Mouse (Mus musculus): ENCODE measurements around the gene Tlcd2.

Gene Tlcd2

DNA sequence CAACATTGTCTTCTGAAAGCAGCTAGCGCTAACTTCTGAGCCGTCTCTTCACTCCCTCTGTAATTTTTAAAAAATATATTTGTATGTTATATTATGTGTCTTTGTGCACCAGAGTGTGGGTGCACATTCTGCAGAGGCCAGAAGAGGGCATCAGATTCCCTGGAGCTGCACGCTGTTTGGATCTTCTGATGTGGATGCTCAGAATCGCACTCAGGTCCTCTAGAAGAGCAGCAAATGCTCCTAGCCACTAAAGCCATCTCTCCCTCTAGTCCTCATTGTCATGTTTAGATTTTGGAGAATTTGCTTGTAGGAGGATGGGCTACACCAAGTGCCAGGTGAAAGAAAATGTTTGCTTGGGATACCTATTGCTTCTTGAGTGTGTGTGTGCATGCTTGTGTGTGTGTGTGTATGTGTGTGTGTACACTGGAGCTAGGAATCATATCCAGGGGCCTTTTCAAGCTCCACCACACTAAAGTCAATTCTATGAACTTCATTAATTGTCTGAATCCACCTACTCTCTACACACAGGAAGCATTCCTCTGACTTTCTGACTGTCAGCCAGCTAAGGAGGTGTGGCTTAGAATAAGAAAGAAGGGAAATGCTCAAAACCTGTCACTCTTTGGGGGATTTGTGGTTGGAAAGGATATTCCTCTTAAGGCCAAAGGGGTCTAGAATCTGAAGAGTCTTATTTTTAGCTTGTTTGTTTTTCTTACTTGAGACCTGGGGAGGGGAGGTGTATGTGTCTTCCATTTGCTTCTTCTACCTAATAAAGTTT lies 5.4 kb downstream of the Tlcd2 start:
- no peak for DNase-seq (ENCODE audit: extremely low read depth, low read depth)

DNA sequence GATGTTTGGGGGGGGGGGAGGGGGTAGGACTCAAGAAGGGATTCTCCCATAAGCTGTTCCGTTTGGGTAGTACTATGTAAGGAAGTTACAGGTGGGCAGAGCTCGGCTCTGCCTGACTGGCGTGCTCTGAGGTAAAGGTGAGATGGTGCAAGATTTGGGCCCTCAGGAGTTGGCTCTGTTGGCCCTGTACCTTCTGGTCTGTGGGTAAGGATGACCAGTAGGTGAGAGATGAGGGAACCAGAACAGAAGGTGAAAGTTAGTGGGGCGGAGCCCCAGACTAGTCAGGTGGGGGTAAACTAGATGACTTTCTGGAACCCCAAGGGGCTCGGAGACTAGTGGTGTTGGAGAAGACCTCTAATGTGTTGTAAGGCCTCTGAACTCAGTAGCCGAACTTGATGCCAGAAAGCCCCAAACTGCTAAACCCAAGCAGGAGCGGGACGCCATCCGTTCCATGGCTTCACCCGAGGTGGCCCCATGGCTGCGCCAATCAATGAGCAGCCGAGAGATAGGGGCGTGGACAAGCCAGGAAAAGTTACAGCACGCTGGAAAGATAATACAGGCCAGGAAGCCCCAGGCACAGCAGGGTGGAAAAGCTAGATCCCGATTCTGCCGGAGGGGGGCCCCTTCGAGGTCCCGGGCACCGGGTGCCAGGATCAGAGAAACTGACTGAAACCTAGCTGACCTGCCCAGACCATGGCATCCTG lies 6.1 kb downstream of the Tlcd2 start:
- DNase-seq (ENCODE audit: extremely low read depth, low read depth) = no peak

DNA sequence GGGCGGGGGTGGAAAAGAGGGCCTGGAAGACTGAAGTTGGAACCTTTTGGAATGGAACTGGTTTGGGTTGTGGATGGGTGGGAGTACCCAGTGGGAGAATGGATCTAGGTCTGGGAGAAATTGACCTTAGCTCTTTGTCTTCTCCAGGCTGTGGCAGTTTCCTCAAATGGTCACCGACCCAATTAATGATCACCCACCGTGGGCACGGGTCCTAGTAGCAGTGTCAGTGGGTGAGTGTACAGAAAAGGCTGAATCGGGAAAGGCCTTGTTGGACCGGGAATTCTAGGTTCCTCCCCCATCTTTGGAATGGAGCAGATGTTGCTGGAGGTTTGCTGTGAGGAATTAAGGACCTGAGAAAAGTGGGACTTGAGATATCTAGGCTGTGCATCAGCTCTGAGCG lies 6.9 kb downstream of the Tlcd2 start:
- DNase-seq (ENCODE audit: extremely low read depth, low read depth) = no peak

DNA sequence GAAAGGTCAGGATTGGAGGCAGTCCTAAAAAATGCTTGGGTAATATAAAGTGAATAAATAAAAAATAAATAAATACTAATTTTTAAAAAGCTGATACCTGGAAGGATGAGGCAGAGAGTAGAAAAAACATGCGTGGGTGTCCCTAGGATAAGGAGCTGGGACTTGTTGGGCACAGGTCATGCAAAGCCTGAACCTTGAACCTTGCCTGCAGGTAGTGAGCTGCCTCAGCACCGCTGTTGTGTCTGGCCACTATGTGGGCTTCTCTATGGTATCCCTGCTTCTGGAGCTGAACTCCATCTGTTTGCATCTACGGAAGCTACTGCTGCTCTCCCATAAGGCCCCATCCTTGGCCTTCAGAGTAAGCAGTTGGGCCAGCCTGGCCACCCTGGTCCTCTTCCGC lies 7.7 kb downstream of the Tlcd2 start:
- DNase-seq (ENCODE audit: extremely low read depth, low read depth) = no peak

DNA sequence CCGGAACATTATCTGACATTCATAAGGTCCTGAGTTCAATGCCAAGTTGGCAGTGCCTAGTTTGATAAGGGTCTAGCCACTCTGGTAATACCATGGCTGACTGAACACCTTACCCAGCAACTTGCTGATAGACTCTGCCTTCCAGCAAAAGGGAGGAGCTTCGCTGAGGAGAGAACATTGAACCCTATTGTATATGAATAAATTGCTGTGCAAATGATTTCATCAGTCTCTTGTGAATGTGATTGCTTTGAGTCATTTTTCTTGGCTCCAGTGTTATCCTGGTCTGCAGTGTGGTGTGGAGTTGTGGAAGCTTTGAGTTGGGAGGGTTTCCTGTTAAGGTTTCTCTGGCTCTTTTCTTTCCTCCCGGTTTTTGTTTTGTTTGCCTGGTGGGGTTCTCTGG lies 9.2 kb downstream of the Tlcd2 start:
- DNase-seq (ENCODE audit: extremely low read depth, low read depth) = no peak

DNA sequence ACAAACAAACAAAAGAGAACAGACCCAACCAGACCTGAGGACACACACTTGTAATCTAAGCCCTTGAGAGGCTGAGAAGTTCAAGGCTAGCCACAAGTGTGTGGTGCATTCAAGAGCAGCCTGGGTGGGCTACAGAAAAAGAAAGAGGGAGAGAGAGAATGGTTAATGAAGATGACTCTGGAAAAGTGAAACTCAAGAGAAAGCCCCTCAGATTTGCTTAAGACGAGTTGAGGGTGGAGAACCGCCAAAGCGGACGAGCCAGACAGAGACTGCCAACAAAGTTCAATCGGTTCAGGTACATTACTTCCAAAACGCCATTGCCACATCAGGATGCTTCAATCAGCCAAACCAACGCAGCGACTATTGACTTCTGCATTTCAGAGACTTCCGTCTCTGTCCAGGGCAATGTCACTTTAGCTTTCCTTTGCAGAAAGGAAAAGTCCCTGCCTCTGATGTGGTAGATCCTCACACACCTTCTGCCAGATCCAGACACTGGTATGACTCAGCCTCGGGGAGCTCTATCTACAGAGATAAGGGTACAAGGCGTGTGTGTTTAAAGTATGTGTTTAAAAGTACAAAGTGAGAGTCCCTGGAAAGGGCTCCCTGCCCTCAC lies 11.1 kb downstream of the Tlcd2 start:
- DNase-seq (ENCODE audit: extremely low read depth, low read depth) = no peak

DNA sequence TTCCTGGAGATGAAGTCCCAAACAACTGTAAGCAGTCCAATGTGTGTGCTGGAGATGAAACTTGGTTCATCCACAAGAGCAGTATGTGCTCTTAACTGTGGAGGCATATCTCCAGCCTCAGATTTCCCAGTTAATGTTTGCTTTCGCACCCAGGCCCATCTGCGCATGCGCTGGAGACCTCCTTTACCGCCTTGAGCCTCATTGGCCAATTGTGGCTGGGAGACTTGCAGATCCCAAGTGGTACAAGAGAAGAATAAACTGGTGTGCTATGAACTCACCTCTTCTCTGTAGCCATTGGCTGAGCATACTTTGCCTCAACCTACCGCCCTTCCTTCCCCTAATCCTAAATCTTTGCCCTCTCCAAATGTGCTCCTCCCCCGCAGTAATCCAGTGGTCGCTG lies 11.9 kb downstream of the Tlcd2 start:
- DNase-seq (ENCODE audit: extremely low read depth, low read depth) = no peak

DNA sequence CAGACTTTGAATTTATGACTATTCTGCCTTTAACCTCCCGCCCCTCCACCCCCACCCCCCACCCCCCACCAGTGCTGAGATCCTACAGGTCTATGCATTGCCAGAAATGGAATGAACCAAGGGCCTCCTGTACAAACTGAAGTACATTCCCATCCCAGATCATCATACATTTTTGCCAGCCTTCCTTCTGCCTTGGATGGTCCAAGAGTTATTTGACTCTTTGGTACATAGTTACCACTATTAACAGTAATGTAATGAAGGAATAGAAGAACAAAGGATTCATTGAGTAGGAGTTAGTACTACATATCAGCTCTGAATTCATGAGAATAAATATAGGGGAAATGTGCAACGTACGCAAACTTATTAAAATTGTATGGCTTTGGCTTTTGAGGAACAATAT lies 24.7 kb downstream of the Tlcd2 start:
- DNase-seq (ENCODE audit: extremely low read depth, low read depth) = no peak

DNA sequence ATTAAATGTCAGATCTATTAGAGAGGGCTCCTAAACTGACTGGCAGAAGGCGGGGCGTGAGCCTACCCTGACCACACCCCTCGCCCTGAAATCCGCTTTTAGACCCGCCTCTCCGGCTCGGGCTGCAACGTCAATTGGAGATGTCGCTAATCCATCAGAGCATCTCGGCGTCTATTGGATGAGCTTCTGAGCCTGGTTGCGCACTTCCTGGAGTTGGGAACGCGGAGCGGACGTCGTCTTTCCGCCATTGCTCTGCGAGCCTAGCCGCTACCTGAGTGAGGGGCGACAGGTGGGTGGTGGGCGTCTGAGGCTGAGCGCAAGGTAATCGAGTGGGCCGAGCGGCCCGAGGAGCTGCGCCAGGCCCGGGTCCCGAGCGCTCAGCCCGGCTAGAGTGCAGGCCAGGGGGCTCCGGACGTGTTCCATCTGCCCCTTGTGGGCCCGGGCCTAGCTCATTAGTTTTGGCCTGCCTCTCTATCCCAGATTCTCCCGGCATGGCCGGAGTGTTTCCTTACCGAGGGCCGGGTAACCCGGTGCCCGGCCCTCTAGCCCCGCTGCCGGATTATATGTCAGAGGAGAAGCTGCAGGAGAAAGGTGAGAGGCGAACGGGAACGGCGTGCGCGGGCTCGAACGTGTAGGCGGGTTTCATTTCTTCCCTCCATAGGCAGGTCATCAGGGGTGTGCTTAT lies 25.2 kb downstream of the Tlcd2 start, which contains the start of gene Prpf8:
Gene Prpf8, plus strand, starts transcription at position 216 of the 685 bp plus-strand sequence.
- peak; percentile 93 for DNase-seq (ENCODE audit: extremely low read depth, low read depth)

DNA sequence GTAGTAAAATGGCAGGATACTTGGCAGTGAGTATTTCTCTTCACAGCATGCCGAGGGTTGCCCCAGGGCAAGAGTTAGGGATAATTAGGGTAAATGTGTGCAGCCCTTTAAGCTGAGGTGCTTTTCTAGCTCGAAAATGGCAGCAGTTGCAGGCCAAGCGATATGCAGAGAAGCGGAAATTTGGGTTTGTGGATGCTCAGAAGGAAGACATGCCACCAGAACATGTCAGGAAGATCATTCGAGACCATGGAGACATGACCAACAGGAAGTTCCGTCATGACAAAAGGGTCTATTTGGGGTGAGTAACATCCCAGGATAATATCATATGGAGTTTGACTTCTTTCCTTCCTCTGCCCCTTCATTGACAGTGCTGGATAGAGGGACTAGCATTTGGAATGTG lies 26.0 kb downstream of the Tlcd2 start:
- peak; percentile 7 for DNase-seq (ENCODE audit: extremely low read depth, low read depth)

DNA sequence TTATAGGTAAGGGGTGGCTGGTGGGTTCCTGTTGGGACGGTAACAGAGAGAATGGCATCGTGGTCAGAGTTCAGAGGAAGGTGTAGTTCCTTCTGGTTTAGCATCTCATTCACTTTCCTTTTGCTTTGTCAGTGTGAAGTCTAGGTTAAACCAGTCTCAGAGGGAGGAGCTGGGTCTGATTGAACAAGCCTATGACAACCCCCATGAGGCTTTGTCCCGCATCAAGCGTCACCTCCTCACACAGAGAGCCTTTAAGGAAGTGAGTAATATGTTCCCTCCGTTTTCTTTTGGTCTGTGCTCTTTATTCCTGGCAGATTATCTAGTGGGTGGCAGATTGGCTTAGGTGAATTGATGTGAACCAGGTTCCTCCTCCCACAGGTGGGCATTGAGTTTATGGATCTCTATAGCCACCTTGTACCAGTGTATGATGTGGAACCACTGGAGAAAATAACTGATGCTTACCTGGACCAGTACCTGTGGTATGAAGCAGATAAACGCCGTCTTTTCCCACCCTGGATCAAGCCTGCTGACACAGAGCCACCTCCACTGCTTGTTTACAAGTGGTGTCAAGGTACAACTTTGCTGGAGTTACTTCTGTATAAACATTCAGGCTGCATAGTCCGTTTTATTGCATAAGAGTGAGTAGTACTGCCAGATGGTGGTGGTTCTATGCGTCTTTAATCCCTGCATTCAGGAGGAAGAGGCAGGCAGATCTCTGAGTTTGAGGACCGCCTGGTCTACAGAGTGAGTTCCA lies 33.0 kb downstream of the Tlcd2 start:
- DNase-seq (ENCODE audit: extremely low read depth, low read depth) = no peak

DNA sequence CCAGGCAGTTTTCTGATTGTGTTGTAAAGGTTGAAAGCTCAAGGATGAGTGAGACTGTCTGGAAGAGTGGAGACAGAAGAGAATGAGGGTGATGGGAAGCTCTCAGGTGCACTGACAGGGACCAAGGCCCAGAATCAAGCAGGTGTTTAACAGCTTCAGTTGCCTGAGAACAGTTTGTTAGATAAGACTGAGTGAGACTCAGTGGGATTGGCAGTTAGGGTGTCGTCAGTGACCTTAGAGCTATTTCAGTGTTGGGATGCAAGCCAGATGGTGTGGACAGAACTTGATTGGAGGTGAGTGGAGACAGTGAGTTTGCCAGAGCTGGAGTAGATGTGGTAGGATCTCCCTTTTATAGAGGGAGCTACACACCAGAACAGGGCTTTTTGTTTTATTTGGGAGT lies 36.6 kb downstream of the Tlcd2 start:
- DNase-seq (ENCODE audit: extremely low read depth, low read depth) = no peak

DNA sequence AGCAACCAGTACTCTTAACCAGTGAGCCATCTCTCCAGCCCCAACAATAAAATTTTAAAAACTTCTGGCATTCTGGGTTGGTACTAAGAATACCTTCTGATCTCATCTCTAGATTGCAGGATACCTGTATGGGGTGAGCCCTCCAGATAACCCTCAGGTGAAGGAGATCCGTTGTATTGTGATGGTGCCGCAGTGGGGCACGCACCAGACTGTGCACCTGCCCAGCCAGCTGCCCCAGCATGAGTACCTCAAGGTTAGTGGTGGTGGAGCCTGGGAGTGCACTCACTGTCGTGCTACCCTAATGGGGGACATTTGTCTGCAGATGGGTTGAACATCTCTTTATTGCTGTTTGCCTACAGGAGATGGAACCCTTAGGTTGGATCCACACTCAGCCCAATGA lies 46.6 kb downstream of the Tlcd2 start:
- DNase-seq (ENCODE audit: extremely low read depth, low read depth) = no peak

DNA sequence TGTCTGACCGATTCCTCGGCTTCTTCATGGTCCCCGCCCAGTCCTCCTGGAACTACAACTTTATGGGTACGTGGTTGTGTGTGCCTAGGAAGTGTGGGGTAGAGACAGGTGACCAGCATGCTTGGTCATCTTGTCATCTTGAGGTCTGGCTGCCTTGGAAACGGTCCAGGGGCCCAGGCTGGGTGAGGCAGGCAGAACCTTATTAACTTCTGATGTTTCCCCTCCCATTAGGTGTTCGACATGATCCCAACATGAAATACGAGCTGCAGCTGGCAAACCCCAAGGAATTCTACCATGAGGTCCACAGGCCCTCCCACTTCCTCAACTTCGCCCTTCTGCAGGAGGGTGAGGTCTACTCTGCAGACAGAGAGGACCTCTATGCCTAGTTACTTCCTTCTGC lies 47.4 kb downstream of the Tlcd2 start:
- no peak for DNase-seq (ENCODE audit: extremely low read depth, low read depth)

DNA sequence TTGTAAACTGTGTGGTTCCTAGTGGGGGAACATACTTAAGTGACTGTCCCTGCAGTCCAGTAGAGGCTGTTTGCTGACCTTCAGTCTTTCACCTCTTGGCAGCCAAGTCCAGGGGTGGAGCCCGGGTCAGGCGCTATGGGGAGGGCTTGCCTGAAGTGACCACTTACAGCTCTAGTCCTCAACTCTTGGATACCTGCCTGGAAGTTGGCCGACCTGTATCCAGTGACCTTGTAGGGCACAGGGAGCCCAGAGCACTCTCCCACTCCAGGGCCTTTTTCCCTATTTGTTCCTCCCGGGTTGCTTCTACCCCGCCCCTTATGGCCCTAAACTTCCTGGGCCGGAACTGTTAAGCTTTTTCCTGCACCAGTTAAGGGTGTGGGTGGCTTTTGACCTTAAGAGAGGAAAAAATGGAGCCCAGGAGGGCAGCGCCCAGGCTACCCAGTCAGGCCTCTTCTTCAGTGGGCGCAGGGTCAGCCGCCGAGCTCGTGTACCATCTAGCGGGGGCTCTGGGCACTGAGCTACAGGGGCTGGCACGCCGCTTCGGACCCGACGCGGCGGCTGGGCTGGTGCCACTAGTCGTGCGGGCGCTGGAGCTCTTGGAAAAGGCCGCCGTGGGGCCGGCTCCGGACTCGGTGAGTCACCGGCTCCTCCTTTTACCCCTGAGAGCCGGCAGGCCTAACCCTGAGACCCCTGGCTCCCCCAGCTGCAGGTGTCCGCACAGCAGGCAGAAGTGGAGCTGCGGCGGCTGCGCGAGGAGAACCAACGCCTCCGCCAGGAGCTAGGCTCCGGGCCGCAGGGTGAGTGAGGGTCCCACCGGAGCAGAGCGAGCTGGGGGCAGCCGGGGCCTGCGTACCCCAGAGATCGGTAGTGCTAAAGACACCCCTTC lies 48.5 kb downstream of the Tlcd2 start, which contains the start of gene Rilp:
Gene Rilp, plus strand, starts transcription at position 354 of the 886 bp plus-strand sequence.
- DNase-seq (ENCODE audit: extremely low read depth, low read depth) = no peak

DNA sequence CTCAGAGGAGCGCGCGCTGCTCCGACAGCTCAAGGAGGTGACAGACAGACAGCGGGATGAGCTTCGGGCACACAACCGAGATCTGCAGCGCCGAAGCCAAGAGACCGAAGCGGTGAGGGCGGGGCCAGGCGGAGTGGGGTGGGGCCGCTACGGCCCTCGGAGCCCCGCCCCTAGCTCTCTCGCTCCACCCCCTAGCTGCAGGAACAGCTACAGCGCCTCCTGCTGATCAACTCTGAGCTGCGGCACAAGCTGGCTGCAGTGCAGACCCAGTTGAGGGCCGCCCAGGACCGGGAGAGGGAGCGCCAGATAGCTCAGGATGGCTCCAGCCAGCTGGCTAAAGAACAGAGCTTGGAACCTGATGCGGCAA lies 49.1 kb downstream of the Tlcd2 start:
- no peak for DNase-seq (ENCODE audit: extremely low read depth, low read depth)

DNA sequence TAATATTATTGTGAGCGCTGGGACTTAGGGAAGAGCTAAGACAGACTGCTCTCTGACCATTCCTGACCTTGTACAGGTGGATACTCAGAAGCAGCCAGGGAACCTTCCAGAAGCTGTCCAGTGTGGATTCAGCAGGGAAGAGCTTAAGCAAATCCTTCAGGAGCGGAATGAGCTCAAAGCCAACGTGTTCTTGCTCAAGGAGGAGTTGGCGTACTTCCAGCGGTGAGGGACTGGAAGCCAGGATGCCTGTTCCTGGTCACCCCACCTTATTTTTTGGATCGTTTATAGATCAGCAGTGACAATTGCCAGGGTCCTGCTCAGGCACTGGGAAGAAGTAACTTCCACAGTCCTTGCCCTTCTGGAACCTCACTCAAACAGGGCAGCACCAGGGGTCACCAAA lies 49.7 kb downstream of the Tlcd2 start:
- DNase-seq (ENCODE audit: extremely low read depth, low read depth) = no peak

DNA sequence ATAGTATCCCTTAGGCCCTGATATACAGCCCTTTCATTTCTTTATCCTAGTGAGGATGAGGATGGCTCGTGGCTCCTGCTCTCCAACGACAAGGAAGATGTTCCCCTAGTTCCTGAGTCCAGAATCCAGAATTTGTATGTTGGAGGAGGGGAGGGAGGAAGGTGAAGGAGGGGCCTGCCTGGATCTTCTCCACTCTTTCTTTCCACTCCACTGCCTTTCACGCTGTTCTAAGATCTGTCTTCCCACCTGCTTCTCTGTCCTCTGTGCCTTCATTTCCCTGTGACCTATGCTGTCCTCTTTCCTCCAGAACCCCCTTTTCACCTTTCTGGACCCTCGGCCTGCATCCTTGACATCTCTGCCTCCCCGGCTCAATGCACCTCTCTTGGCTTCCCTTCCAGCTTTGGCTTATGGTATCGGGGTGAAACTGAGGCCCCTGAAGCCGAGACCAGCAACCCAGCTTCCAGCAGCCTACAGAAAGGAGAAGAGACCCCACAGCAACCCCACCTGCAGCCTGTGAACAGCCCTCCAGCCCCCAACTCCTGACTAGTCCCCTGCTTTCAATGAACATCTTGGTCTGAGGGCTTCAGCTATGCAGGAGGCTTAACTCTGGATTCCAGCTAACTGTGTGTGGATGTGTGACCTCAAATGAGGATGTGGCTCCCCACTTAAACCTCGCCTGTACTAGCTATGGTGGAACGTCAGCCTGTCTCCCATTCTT lies 50.9 kb downstream of the Tlcd2 start:
- DNase-seq (ENCODE audit: extremely low read depth, low read depth) = no peak

DNA sequence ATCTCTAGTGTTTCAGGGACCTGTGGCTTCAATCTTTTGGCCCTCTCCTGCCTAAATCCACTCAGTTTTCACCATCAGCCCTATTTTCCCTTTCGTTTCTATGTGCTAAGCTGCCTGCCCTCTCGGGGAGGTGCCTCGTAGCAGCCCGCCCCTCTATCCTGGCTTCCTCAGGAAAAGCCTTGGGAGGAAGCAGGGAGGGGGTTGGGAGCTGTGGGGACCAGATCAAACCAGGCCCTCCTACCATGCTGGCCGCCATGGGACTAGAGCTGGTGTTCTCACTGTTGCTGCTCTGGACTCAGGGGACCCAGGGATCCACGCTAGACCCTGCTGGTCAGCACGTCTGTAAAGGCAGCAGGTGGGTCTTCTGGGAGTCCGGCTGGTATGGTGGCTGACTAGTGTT lies 51.8 kb downstream of the Tlcd2 start, which contains the start of gene Scarf1:
Gene Scarf1, plus strand, starts transcription at position 205 of the 400 bp plus-strand sequence.
- no peak for DNase-seq (ENCODE audit: extremely low read depth, low read depth)

Data from MEL-GATA-1-ER (cell line).